ENCODE assay signal across 9 mouse cellular contexts in genomic region chr10:41505446-41505845, GRCm38 (mm10). TPM values are rescaled to one million over a fixed set of nuclear protein-coding genes. Genes with fewer than 3 reads are reported as not detected.
DNase-seq lines count a peak whose midpoint lies in the region; ATAC-seq and TF ChIP-seq lines count a peak whose summit lies in the region.
"Not testable (repeated sequence)": the region's sequence is repeated elsewhere in the genome, so short reads cannot be mapped to it uniquely, and the experiment has no call there.
"Had no signal": no experiment of that assay in that cellular context is flagged by ENCODE, and none has a peak within 500 bp of the region (broad histone marks: within the 10 kb centered on the region; RNA-seq: fewer than 3 reads in every experiment).

No protein-coding gene starts in this region.

- H3K4me1 ChIP-seq in MEL (ENCODE audit: control insufficient read depth in 1 of 2, insufficient read depth in 2 of 2, low read length in 2 of 2); cerebellum, adult 2 months (ENCODE audit: control insufficient read depth, insufficient read depth, low read length); forebrain, embryonic 16.5 days (replicated peaks; ENCODE audit: control insufficient read depth, insufficient read depth, low read length); hindbrain, embryonic 12.5 days; lung, postnatal 0 days (ENCODE audit: insufficient read depth, low read depth, low read length): not testable (repeated sequence)

- TF ChIP-seq CTCF in MEL (IDR thresholded peaks at IDR 0.05 in 2 of 3, conservative IDR thresholded peaks at IDR 0.05 in 1 of 3; ENCODE audit: control insufficient read depth in 1 of 3, insufficient read depth in 1 of 3, low read depth in 2 of 3, low read length in 3 of 3, poor library complexity in 1 of 3, severe bottlenecking in 1 of 3), result peak; percentile 57 to 81 (median 80)
- peak; percentile 87 for TF ChIP-seq CTCF in cerebellum, adult 2 months (IDR thresholded peaks at IDR 0.05; ENCODE audit: borderline replicate concordance, insufficient read depth, low read depth, low read length)
- TF ChIP-seq CTCF in lung, postnatal 0 days (IDR thresholded peaks at IDR 0.05), result peak; percentile 88

- H3K9ac ChIP-seq in MEL (ENCODE audit: control insufficient read depth, low read depth, low read length, poor library complexity, severe bottlenecking); forebrain, embryonic 16.5 days (replicated peaks; ENCODE audit: low read depth, low read length); hindbrain, embryonic 12.5 days; lung, postnatal 0 days (replicated peaks; ENCODE audit: low read depth): not testable (repeated sequence)

- TF ChIP-seq RAD21 in MEL (IDR thresholded peaks at IDR 0.05; ENCODE audit: low read depth, low read length), result peak; percentile 82

- ATAC-seq in forebrain, embryonic 16.5 days, result peak; percentile 83
- peak; percentile 78; the same call in 1 of the 2 replicates for ATAC-seq in hindbrain, embryonic 12.5 days (ENCODE audit: low FRiP score)
- peak; percentile 78 for ATAC-seq in lung, postnatal 0 days

- not testable (repeated sequence) for H3K9me3 ChIP-seq in MEL (replicated peaks; ENCODE audit: insufficient read depth, low read length); forebrain, embryonic 16.5 days (ENCODE audit: control insufficient read depth, low read length); hindbrain, embryonic 12.5 days (replicated peaks); lung, postnatal 0 days (ENCODE audit: low read length)

- H3K4me3 ChIP-seq in MEL (ENCODE audit: control insufficient read depth in 1 of 2, insufficient read depth in 1 of 2, low read depth in 2 of 2, low read length in 2 of 2); cerebellum, adult 2 months (replicated peaks; ENCODE audit: insufficient read depth, low read depth, low read length); forebrain, embryonic 16.5 days (replicated peaks; ENCODE audit: low read length); hindbrain, embryonic 12.5 days; lung, postnatal 0 days (ENCODE audit: low read depth, low read length): not testable (repeated sequence)

- not testable (repeated sequence) for TF ChIP-seq EP300 in MEL (IDR thresholded peaks at IDR 0.05; ENCODE audit: low read depth in 1 of 2, low read length in 2 of 2); lung, postnatal 0 days (IDR thresholded peaks at IDR 0.05)

- not testable (repeated sequence) for H3K36me3 ChIP-seq in MEL (ENCODE audit: control insufficient read depth in 1 of 2, insufficient read depth in 2 of 2, low read length in 2 of 2); forebrain, embryonic 16.5 days (ENCODE audit: control insufficient read depth, insufficient read depth); hindbrain, embryonic 12.5 days; lung, postnatal 0 days (ENCODE audit: insufficient read depth, low read length)

- not testable (repeated sequence) for H3K4me2 ChIP-seq in forebrain, embryonic 16.5 days (ENCODE audit: low read length); hindbrain, embryonic 12.5 days (replicated peaks); lung, postnatal 0 days (replicated peaks; ENCODE audit: low read depth, low read length)

- H3K79me2 ChIP-seq in MEL (ENCODE audit: control insufficient read depth, insufficient read depth, low read length, poor library complexity), result not testable (repeated sequence)

- H3K27ac ChIP-seq in MEL (ENCODE audit: control insufficient read depth, low read depth, low read length); cerebellum, adult 2 months (ENCODE audit: insufficient read depth, low read length); forebrain, embryonic 16.5 days (ENCODE audit: low read length); hindbrain, embryonic 12.5 days; lung, postnatal 0 days (ENCODE audit: low read length): not testable (repeated sequence)

- not testable (repeated sequence) for TF ChIP-seq POLR2A in MEL (IDR thresholded peaks at IDR 0.05; ENCODE audit: control insufficient read depth in 1 of 2, insufficient read depth in 1 of 2, low read depth in 1 of 2, low read length in 2 of 2, poor library complexity in 1 of 2); cerebellum, adult 2 months (IDR thresholded peaks at IDR 0.05; ENCODE audit: borderline replicate concordance, insufficient read depth, low read length)

- DNase-seq in MEL (ENCODE audit: low read depth, low spot score), result peak; percentile 76
- DNase-seq in cerebellum, adult 2 months, result peak; percentile 70 to 86
- DNase-seq in layer of hippocampus, adult 18-20 months (ENCODE audit: low spot score in 2 of 2), result peak; percentile 63 to 88
- DNase-seq in lung, postnatal 0 days (ENCODE audit: low spot score), result peak; percentile 93
- DNase-seq in ovary, adult 18-20 months (ENCODE audit: low spot score), result peak; percentile 50
- DNase-seq in thymus, postnatal 25 days, result peak; percentile 65

- not testable (repeated sequence) for H3K27me3 ChIP-seq in MEL (ENCODE audit: control insufficient read depth in 1 of 2, insufficient read depth in 2 of 2, low read length in 2 of 2); cerebellum, adult 2 months (ENCODE audit: control insufficient read depth, insufficient read depth, low read length); forebrain, embryonic 16.5 days (replicated peaks; ENCODE audit: control insufficient read depth, insufficient read depth, low read length); hindbrain, embryonic 12.5 days; lung, postnatal 0 days (replicated peaks; ENCODE audit: insufficient read depth, low read length)

- under 1% methylated on average over 3 of the region's 3 CpGs for WGBS in cerebellum, adult 2 months
- WGBS in forebrain, embryonic 16.5 days, result 2% methylated on average over 3 of the region's 3 CpGs
- 4% methylated on average over 3 of the region's 3 CpGs for WGBS in hindbrain, embryonic 12.5 days
- 2% methylated on average over 3 of the region's 3 CpGs for WGBS in lung, postnatal 0 days

RNA-seq across cellular contexts. Expression of gene Cd164, which starts 13.8 kb away (rescaled TPM):
- total RNA-seq in MEL (2012; rRNA removed), result 21.4 and 23.6 TPM in 2 replicates
- polyA plus RNA-seq in MEL (2012; ENCODE audit: insufficient read depth in 1 of 2, insufficient read length in 2 of 2, low read depth in 1 of 2, low replicate concordance in 2 of 2, missing spikeins in 1 of 2), result 10 to 100 TPM in 1 of 2 experiments, not detected in 1; 59.4 TPM
- 73.1 and 74.1 TPM in 2 replicates for polyA plus RNA-seq in cerebellum, adult 2 months (2012; rRNA removed)
- polyA plus RNA-seq in forebrain, embryonic 16.5 days (2015; fragmentation: Nextera tagmentation; extraction: Ambion mirVana), result 61.8 and 81.7 TPM in 2 replicates
- polyA plus RNA-seq in hindbrain, embryonic 12.5 days (2016; fragmentation: Nextera tagmentation; extraction: Ambion mirVana), result 106 and 118 TPM in 2 replicates
- 10 to 100 TPM; 60.7 to 68.2 TPM for total RNA-seq in layer of hippocampus, adult 18-20 months (2021)
- polyA plus RNA-seq in lung, postnatal 0 days (2015; fragmentation: Nextera tagmentation; extraction: Ambion mirVana), result 130 and 135 TPM in 2 replicates

RNA-seq across cellular contexts. Expression of gene Ppil6, which starts 15.2 kb away (rescaled TPM):
- not detected in 2 replicates for total RNA-seq in MEL (2012; rRNA removed)
- polyA plus RNA-seq in MEL (2012; ENCODE audit: insufficient read depth in 1 of 2, insufficient read length in 2 of 2, low read depth in 1 of 2, low replicate concordance in 2 of 2, missing spikeins in 1 of 2), result not detected
- 3.5 and 4.4 TPM in 2 replicates for polyA plus RNA-seq in cerebellum, adult 2 months (2012; rRNA removed)
- 1.7 and 2.1 TPM in 2 replicates for polyA plus RNA-seq in forebrain, embryonic 16.5 days (2015; fragmentation: Nextera tagmentation; extraction: Ambion mirVana)
- polyA plus RNA-seq in hindbrain, embryonic 12.5 days (2016; fragmentation: Nextera tagmentation; extraction: Ambion mirVana), result 2.6 and 3.8 TPM in 2 replicates
- 1 to 10 TPM; 3.7 to 5.6 TPM for total RNA-seq in layer of hippocampus, adult 18-20 months (2021)
- polyA plus RNA-seq in lung, postnatal 0 days (2015; fragmentation: Nextera tagmentation; extraction: Ambion mirVana), result 11.1 and 11.7 TPM in 2 replicates
- polyA plus RNA-seq: erythroblast, embryonic 14.5 days had no signal

RNA-seq across cellular contexts. Expression of gene Smpd2, which starts 15.3 kb away (rescaled TPM):
- total RNA-seq in MEL (2012; rRNA removed), result 0.04 and 0.07 TPM in 2 replicates
- polyA plus RNA-seq in MEL (2012; ENCODE audit: insufficient read depth in 1 of 2, insufficient read length in 2 of 2, low read depth in 1 of 2, low replicate concordance in 2 of 2, missing spikeins in 1 of 2), result under 1 TPM in 1 of 2 experiments, not detected in 1; 0.42 TPM
- 36.0 and 38.4 TPM in 2 replicates for polyA plus RNA-seq in cerebellum, adult 2 months (2012; rRNA removed)
- 38.0 and 43.0 TPM in 2 replicates for polyA plus RNA-seq in forebrain, embryonic 16.5 days (2015; fragmentation: Nextera tagmentation; extraction: Ambion mirVana)
- polyA plus RNA-seq in hindbrain, embryonic 12.5 days (2016; fragmentation: Nextera tagmentation; extraction: Ambion mirVana), result 41.4 and 42.8 TPM in 2 replicates
- 10 to 100 TPM; 18.7 to 21.8 TPM for total RNA-seq in layer of hippocampus, adult 18-20 months (2021)
- 54.9 and 58.6 TPM in 2 replicates for polyA plus RNA-seq in lung, postnatal 0 days (2015; fragmentation: Nextera tagmentation; extraction: Ambion mirVana)

RNA-seq across cellular contexts. Expression of gene Mical1, which starts 29.3 kb away (rescaled TPM):
- total RNA-seq in MEL (2012; rRNA removed), result 1.3 and 4.3 TPM in 2 replicates
- polyA plus RNA-seq in MEL (2012; ENCODE audit: insufficient read depth in 1 of 2, insufficient read length in 2 of 2, low read depth in 1 of 2, low replicate concordance in 2 of 2, missing spikeins in 1 of 2), result 10 to 100 TPM in 1 of 2 experiments, not detected in 1; 15.7 TPM
- polyA plus RNA-seq in cerebellum, adult 2 months (2012; rRNA removed), result 11.1 and 11.3 TPM in 2 replicates
- polyA plus RNA-seq in forebrain, embryonic 16.5 days (2015; fragmentation: Nextera tagmentation; extraction: Ambion mirVana), result 44.8 and 45.1 TPM in 2 replicates
- 42.6 and 46.8 TPM in 2 replicates for polyA plus RNA-seq in hindbrain, embryonic 12.5 days (2016; fragmentation: Nextera tagmentation; extraction: Ambion mirVana)
- total RNA-seq in layer of hippocampus, adult 18-20 months (2021), result 10 to 100 TPM; 15.2 to 18.0 TPM
- 22.8 and 27.9 TPM in 2 replicates for polyA plus RNA-seq in lung, postnatal 0 days (2015; fragmentation: Nextera tagmentation; extraction: Ambion mirVana)

RNA-seq across cellular contexts. Expression of gene Zbtb24, which starts 55.3 kb away (rescaled TPM):
- total RNA-seq in MEL (2012; rRNA removed), result 7.6 and 8.4 TPM in 2 replicates
- 10 to 100 TPM in 1 of 2 experiments, not detected in 1; 11.0 TPM for polyA plus RNA-seq in MEL (2012; ENCODE audit: insufficient read depth in 1 of 2, insufficient read length in 2 of 2, low read depth in 1 of 2, low replicate concordance in 2 of 2, missing spikeins in 1 of 2)
- 19.2 and 20.0 TPM in 2 replicates for polyA plus RNA-seq in cerebellum, adult 2 months (2012; rRNA removed)
- 22.0 and 22.7 TPM in 2 replicates for polyA plus RNA-seq in forebrain, embryonic 16.5 days (2015; fragmentation: Nextera tagmentation; extraction: Ambion mirVana)
- 22.1 and 22.6 TPM in 2 replicates for polyA plus RNA-seq in hindbrain, embryonic 12.5 days (2016; fragmentation: Nextera tagmentation; extraction: Ambion mirVana)
- 10 to 100 TPM; 18.5 to 22.2 TPM for total RNA-seq in layer of hippocampus, adult 18-20 months (2021)
- polyA plus RNA-seq in lung, postnatal 0 days (2015; fragmentation: Nextera tagmentation; extraction: Ambion mirVana), result 14.6 and 14.8 TPM in 2 replicates

Comparison
In these comparisons a context has a peak if more than half of its experiments do, and no peak if none do; other contexts are left out.
1. RNA of gene Smpd2, which starts 15.3 kb away (polyA plus RNA-seq): 54.9 to 58.6 TPM in lung, postnatal 0 days, 38.0 to 43.0 TPM in forebrain, embryonic 16.5 days, 41.4 to 42.8 TPM in hindbrain, embryonic 12.5 days and 36.0 to 38.4 TPM in cerebellum, adult 2 months; 0.42 TPM in MEL; every median in the first group is over 10 times any median in the second.
2. Peak in every context shown above with its lines, with median percentiles within 50 percentile points of each other: DNase-seq, CTCF ChIP-seq and ATAC-seq.